Mouse (Mus musculus) olfactory bulb, adult 2 months (tissue): ENCODE results near the gene Dlx5.

Experiments
- CTCF ChIP-seq: fragments of 200-500 bp; IDR thresholded peaks from 2 replicates; pipeline ENCODE4 v1.5.1; 2012; ENCODE audit warnings: low read depth, mild to moderate bottlenecking, low read length, moderate library complexity; ENCODE audit not compliant: insufficient read depth
- POLR2A ChIP-seq: fragments of 200-500 bp; IDR thresholded peaks from 2 replicates; pipeline ENCODE4 v1.6.1; 2012; ENCODE audit warnings: mild to moderate bottlenecking, low read depth, low read length, moderate library complexity; ENCODE audit not compliant: insufficient read depth

DNA sequence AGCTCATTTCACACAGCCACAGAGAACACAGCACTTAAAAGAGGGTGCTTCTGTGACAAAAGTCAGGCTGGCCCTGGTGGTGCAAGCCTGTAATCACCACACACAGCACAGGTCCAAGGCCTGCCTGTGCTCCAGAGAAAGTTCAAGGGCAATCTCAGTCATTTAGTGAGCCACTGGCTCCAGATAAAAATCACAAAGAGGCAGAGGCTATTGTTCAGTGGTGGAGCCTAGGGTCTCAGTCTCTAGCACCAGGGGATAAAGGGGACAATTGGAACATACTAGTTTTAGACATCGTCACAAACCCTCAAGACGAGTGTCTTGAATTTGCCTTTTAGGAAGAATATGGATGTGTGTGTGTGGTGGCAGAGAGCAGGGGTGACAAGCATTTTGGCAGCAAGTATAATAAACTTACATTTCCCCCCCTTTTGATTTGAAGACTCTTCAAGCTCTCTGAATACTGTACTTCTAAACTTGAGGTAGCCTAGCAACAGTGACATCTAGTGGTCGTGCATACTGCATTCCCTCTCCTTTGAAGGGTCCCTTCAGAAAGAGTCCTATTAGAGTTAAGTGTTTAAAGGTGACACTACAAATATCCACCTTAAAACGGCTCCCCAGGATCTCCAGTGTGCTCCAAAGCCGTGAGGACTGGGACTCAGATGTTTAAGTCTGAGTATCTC lies 33.1 kb upstream of the Dlx5 start:
- TF ChIP-seq CTCF (no peak), POLR2A (no peak)
